Mouse (Mus musculus) megakaryocyte-erythroid progenitor cell, adult 5-6 weeks (primary cell): ENCODE measurements around the gene Cdhr3. TPM values are rescaled to one million over a fixed set of nuclear protein-coding genes. Genes with fewer than 3 reads are reported as not detected.

Experiments
- ATAC-seq: replicated peaks from 2 replicates; pipeline ENCODE4 v1.8.0; 2016; ENCODE audit warnings: mild to moderate bottlenecking, inconsistent platforms; ENCODE audit not compliant: severe bottlenecking, poor library complexity, low FRiP score, low TSS enrichment
- total RNA-seq, 2 experiments: library from RNA; stranded (forward) in 1 of 2; stranded (reverse) in 1 of 2; fragments of 200-1000, 215-1000 nt in 1 of 2; fragments of >200 nt in 1 of 2; fragmentation: Nextera tagmentation in 1 of 2; gene quantifications; 2 replicates each; pipeline ENCODE4 v1.2.3; 2014 to 2017

Cdhr3 gene
- total RNA-seq, 2 experiments from 2014 or later, result not detected

GRCm38 (mm10) chr12:33040811-33041210 lies 51.9 kb downstream of the Cdhr3 start:
- no peak for ATAC-seq

- no peak for ATAC-seq
Observed at GRCm38 (mm10) chr12:33038676-33039075, 54.0 kb downstream of the Cdhr3 start.

GRCm38 (mm10) chr12:33035719-33036521 lies 56.8 kb downstream of the Cdhr3 start:
- ATAC-seq, result peak; percentile 55

DNA sequence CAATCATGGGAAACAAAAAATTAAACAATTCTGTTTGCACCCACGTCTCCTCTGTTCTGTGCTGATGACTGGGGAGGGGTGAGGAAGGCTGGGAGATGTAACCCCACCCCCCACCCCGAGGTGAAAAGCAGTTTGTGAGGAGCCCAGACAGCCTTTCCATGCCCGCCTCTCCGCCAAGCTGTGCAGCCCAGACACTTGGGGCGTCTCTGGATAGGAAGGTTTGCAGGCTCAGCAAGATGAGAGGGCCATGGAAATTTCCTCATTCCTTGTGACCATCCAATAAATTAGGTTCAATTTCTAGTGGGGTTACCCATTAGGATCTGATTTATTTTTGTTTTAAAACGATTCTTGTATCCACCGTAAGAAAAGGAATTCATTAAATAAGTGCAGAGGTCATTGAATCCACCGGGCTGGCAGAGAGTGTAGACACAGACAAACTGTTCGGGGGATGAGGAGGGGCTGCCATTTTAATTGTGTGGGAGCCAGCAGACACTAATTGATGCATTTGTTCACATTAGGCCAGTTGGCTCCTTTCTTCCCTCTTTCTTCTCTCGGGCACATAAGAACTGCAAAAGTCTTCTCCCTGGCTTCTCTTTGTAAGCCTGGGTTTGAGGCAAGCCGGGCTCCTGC lies 57.5 kb downstream of the Cdhr3 start:
- no peak for ATAC-seq

DNA sequence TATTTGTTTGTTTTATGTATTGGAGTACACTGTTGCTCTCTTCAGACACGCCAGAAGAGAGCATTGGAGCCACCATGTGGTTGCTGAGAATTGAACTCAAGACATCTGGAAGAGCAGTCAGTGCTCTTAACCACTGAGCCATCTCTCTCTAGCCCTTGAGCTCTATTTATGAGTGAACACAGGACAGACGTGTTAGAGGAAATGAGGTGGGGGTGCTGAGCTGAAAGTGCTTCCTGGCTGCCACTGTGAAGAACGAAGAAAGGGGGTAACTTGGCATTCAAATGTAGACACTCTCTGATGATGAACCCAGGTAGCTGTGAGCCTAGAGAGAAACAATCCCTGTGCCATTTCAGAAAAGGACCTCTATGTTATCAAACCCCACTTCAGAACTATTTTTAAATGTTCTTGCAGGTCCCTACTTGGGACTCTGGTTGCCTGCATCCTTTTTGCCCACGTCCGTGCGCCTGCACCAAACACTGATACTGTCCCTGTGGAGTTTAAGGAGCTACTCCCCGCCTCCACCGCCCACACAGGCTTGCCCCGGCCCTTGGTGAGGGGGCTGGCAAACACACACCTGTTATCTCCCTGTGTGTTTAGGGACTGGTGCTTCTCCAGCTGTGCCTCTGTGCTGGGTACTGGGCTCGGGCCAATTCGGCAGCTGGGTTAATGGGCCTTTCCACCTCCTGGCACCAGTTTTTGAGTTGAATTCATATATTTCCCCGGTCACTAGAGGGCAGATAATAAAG lies 58.2 kb downstream of the Cdhr3 start:
- ATAC-seq, result no peak

DNA sequence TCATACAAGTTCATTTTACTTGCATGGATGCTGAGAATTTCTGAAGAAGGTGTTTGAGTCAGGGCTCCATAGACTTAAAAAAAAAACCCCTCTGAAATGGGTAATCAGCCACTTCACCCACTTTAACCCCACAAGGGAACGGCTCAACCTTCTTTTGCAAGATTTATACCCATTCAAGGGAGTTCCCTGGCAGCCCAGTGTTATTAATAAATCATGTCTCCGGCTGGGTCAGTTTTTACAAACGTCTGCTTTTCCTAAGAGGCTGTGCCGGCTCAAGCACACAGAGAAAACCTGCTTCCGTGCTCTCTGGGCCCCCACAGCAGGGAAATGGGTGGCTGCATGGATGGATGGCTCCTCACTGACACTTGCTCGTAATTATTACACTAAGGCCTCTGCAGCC lies 59.5 kb downstream of the Cdhr3 start:
- no peak for ATAC-seq

- no peak for ATAC-seq
Observed at GRCm38 (mm10) chr12:33030589-33030988, 62.1 kb downstream of the Cdhr3 start.

GRCm38 (mm10) chr12:33030066-33030465 lies 62.6 kb downstream of the Cdhr3 start:
- ATAC-seq, result no peak

DNA sequence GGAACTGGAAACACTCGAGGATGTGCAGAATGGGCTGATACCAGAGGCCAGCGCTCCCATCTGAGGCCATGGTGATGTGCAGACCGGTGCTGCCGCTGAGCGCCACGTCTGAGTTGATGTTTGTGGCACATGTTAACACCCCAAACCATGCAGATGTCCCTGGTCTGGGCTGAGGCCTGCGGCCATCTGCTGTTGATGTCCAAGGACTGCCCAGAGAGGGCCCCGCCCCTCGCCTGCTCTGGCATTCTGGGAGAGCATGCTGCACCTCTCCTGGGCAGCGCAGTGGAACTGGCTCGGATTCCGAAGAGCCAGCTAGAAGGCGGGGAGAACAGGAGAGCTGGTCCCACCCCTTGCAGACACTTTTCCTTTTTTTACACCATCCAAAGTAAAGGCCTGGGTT lies 64.0 kb downstream of the Cdhr3 start:
- ATAC-seq, result no peak

GRCm38 (mm10) chr12:33028109-33028691 lies 64.5 kb downstream of the Cdhr3 start:
- ATAC-seq, result no peak

DNA sequence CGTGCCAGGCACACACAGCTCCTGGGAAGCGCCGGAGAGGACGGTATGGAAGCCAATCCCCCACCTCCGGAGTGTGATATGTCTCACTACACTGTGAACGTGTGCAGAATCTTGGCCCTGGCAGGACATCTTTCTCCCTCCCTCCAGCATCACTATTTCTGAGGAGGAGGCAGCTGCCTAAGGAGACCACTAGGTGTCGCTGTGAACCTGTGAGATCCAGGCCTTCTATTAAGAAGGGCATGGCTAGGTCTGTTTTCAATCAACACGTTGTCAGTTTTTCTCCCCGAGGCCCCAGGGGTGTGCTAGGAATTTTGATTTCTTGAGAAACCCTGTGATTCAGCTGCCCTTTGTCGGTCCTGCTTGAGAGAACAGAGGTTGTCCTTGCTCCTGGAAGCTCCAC lies 65.6 kb downstream of the Cdhr3 start:
- ATAC-seq, result peak; percentile 77

DNA sequence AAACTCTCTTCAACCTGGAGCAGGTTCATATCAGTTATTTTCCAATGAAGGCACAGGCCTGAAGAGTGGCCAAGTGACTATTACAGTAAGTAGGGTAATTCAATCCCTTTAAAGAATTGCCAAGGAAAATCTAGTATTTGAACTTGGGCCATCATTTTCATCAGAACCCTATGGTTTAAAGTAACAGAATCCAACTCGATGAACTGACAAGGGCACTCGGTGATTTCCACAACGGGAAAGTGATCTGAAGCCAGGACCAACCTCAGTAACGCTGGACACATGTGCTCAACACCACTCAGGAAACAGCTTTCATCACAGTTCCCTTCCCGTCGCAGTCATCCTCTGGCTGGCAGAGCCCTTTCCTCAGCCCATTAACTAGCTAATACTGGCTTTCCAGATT lies 68.2 kb downstream of the Cdhr3 start:
- no peak for ATAC-seq

GRCm38 (mm10) chr12:33021751-33022150 lies 70.9 kb downstream of the Cdhr3 start:
- no peak for ATAC-seq

DNA sequence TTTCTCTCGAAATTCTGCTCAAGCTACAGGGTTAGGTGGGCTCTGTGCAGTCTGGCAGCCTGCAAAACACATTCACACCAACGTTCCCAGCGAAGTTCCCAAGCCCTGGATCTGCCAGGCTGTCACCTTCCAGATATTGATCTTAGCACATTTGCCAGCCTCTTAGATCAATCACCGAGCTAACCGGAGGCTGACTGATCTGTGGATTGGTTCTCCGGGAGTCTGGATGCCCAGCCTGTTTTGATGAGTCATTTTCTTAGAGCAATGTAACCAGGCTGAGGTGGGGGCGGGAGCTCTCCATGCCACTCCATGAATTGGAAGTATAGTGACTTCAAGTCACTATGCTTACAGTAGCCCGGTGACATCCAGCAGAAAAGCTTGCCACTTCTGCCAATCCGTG lies 71.5 kb downstream of the Cdhr3 start:
- ATAC-seq, result no peak

DNA sequence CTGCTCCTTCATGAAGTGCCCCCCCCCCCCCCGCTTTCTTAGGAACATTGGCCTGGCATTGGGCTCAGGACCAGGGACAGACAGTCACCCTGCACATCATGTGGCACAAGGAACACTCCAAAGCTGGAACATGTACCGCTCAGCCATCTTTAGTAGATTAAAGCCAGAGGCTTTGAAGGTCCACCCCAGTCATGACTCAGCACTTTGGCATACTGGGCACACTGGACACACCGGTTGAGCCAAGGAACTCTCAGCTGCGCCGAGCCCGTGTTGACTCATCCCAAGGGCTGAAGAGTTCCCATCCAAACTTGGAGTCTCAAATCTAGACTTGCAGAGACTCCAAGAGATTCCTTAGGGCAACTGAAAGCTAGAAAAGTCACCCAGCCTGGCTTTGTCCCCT lies 72.7 kb downstream of the Cdhr3 start:
- no peak for ATAC-seq

DNA sequence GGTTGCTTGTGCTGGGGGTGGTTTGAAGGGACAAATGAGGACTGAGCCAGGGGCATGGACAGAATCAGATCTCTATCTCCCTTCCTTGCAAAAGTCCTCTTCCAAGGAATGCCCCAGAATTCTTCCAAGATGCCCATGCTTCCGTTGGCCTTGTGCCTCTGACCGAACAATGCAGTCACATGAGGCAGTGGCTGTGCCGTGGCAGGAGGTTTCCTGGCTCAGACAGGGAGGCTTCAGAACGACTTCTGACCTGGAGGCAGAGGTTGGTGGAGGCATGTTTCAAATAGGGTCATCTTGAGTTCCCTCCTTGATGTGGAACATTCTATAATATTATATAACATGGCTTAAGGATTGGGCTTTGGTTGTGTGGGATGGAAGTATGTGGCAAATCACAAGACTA lies 74.1 kb downstream of the Cdhr3 start:
- ATAC-seq, result no peak

- no peak for ATAC-seq
Observed at GRCm38 (mm10) chr12:33016824-33017705, 75.6 kb downstream of the Cdhr3 start.

GRCm38 (mm10) chr12:33015103-33015502 lies 77.6 kb downstream of the Cdhr3 start:
- ATAC-seq, result no peak
